Mouse (Mus musculus): ENCODE results near the gene Bmf.
A peak's percentile ranks its signal among the peaks of the same experiment; 100 is the strongest.

GRCm38 (mm10) chr2:118486933-118487332 lies 62.6 kb downstream of the Bmf start:
- TF ChIP-seq POLR2A (IDR thresholded peaks at IDR 0.05; ENCODE audit: control insufficient read depth, low read depth, low read length) (no peak), CTCF (IDR thresholded peaks at IDR 0.05; ENCODE audit: control insufficient read depth, insufficient read depth, insufficient replicate concordance, low read depth, low read length) (peak; percentile 99)
